Mouse (Mus musculus) lung, embryonic 16.5 days (tissue): ENCODE results near the gene E2f6. TPM values are rescaled to one million over a fixed set of nuclear protein-coding genes. Genes with fewer than 3 reads are reported as not detected.

Experiments
- ATAC-seq: fragments of 200-750 bp; cut with Nextera tagmentation; 2 replicates; pipeline ENCODE4 v1.8.0; 2017; ENCODE audit warnings: low read depth, mild to moderate bottlenecking, moderate library complexity
- H3K27ac ChIP-seq: fragments of 300-500 bp; sonication (generic); 2 replicates; pipeline ENCODE4 v1.5.1; 2014; ENCODE audit warnings: mild to moderate bottlenecking, control low read depth, low read length
- H3K27me3 ChIP-seq: fragments of 300-500 bp; sonication (generic); 2 replicates; pipeline ENCODE4 v1.6.1; 2014; ENCODE audit warnings: low read depth, low read length, mixed read lengths; ENCODE audit not compliant: control insufficient read depth, insufficient read depth
- H3K36me3 ChIP-seq: fragments of 300-500 bp; sonication (generic); 2 replicates; pipeline ENCODE4 v1.6.1; 2014; ENCODE audit warnings: low read length; ENCODE audit not compliant: control insufficient read depth, insufficient read depth
- H3K4me1 ChIP-seq: fragments of 300-500 bp; sonication (generic); replicated peaks from 2 replicates; pipeline ENCODE4 v1.6.1; 2014; ENCODE audit warnings: low read length, mixed read lengths; ENCODE audit not compliant: control insufficient read depth, insufficient read depth
- H3K4me2 ChIP-seq: fragments of 300-500 bp; sonication (generic); 2 replicates; pipeline ENCODE4 v1.6.1; 2014; ENCODE audit warnings: low read depth, low read length, control low read depth
- H3K4me3 ChIP-seq: fragments of 300-500 bp; sonication (generic); 2 replicates; pipeline ENCODE4 v1.5.1; 2014; ENCODE audit warnings: mild to moderate bottlenecking, low read length, control low read depth
- H3K9ac ChIP-seq: fragments of 300-500 bp; sonication (generic); 2 replicates; pipeline ENCODE4 v1.6.1; 2014; ENCODE audit warnings: low read length, control low read depth
- H3K9me3 ChIP-seq: fragments of 300-500 bp; sonication (generic); 2 replicates; pipeline ENCODE4 v1.6.1; 2016; ENCODE audit warnings: low read length; ENCODE audit not compliant: control insufficient read depth
- WGBS: fragments of 180-500 bp; shearing (Covaris S2); extraction: QIAGEN DNeasy Blood & Tissue Kit; methylation state at CpG from one replicate; pipeline ENCODE4 v1.1.7; 2014; 5-methylcytosine and 5-hydroxymethylcytosine counted together
- polyA plus RNA-seq: library from polyadenylated mRNA; unstranded; fragments of >200 nt; fragmentation: Nextera tagmentation; extraction: Ambion mirVana; gene quantifications from 2 replicates; pipeline ENCODE4 v1.2.1, GENCODE M21; 2015

The E2f6 gene
- polyA plus RNA-seq, 1 experiment from 2014 or later = 29.6 TPM

- Histone ChIP-seq H3K9ac (no peak overlapping the region), H3K27me3 (no peaks in the 10 kb centered on the region), H3K27ac (no peak overlapping the region), H3K36me3 (no peaks in the 10 kb centered on the region), H3K4me3 (no peak overlapping the region), H3K4me2 (no peak overlapping the region), H3K4me1 (peaks cover 17% of the 10 kb centered on the region), H3K9me3 (no peaks in the 10 kb centered on the region)
- 34% methylated on average over 2 of the region's 2 CpGs for WGBS
- no peak for ATAC-seq
Measured at GRCm38 (mm10) chr12:16849821-16850220, 39.1 kb downstream of the E2f6 start.

- ATAC-seq = no peak; the same call in 1 of the 2 replicates
- H3K4me3 ChIP-seq = no peak overlapping the region
- H3K36me3 ChIP-seq = no peaks in the 10 kb centered on the region
- 44% methylated on average over 16 of the region's 16 CpGs for WGBS
- peaks cover 14% of the 10 kb centered on the region for H3K4me1 ChIP-seq
- no peaks in the 10 kb centered on the region for H3K27me3 ChIP-seq
- H3K9ac ChIP-seq = no peak overlapping the region
- H3K4me2 ChIP-seq = no peak overlapping the region
- H3K9me3 ChIP-seq = no peaks in the 10 kb centered on the region
- no peak overlapping the region for H3K27ac ChIP-seq
Measured at GRCm38 (mm10) chr12:16850431-16851375, 39.9 kb downstream of the E2f6 start.

- Histone ChIP-seq H3K9ac (no peak overlapping the region), H3K27ac (no peak overlapping the region), H3K9me3 (no peaks in the 10 kb centered on the region), H3K27me3 (no peaks in the 10 kb centered on the region), H3K4me3 (no peak overlapping the region), H3K36me3 (no peaks in the 10 kb centered on the region), H3K4me1 (peaks cover 15% of the 10 kb centered on the region), H3K4me2 (peak overlapping the region; percentile 15; the same call in 1 of the 2 replicates)
- WGBS = 59% methylated on average over 11 of the region's 11 CpGs
- ATAC-seq = peak; percentile 63
Measured at GRCm38 (mm10) chr12:16853431-16854165, 42.8 kb downstream of the E2f6 start.

GRCm38 (mm10) chr12:16855632-16856305, 45.0 kb downstream of the E2f6 start:
- Histone ChIP-seq H3K27ac (no peak overlapping the region), H3K27me3 (no peaks in the 10 kb centered on the region), H3K9ac (no peak overlapping the region), H3K4me3 (no peak overlapping the region), H3K9me3 (no peaks in the 10 kb centered on the region), H3K36me3 (no peaks in the 10 kb centered on the region), H3K4me2 (no peak overlapping the region), H3K4me1 (peaks cover 12% of the 10 kb centered on the region)
- WGBS = 30% methylated on average over 6 of the region's 6 CpGs
- ATAC-seq = peak; percentile 73

GRCm38 (mm10) chr12:16856306-16856679, 45.5 kb downstream of the E2f6 start:
- 52% methylated on average over 2 of the region's 2 CpGs for WGBS

GRCm38 (mm10) chr12:16858081-16858480, 47.3 kb downstream of the E2f6 start:
- Histone ChIP-seq H3K4me2 (no peak overlapping the region), H3K9me3 (no peaks in the 10 kb centered on the region), H3K4me3 (no peak overlapping the region), H3K4me1 (peaks cover 8% of the 10 kb centered on the region; the same call in 1 of the 2 replicates), H3K36me3 (no peaks in the 10 kb centered on the region), H3K27me3 (no peaks in the 10 kb centered on the region), H3K27ac (no peak overlapping the region), H3K9ac (no peak overlapping the region)
- WGBS = 42% methylated on average over 4 of the region's 4 CpGs
- no peak for ATAC-seq

More at GRCm38 (mm10) chr12:16856306-16856679, 45.5 kb downstream of the E2f6 start:
- Histone ChIP-seq H3K4me3 (no peak overlapping the region), H3K27me3 (no peaks in the 10 kb centered on the region), H3K4me2 (no peak overlapping the region), H3K27ac (no peak overlapping the region), H3K36me3 (no peaks in the 10 kb centered on the region), H3K9me3 (no peaks in the 10 kb centered on the region), H3K4me1 (peaks cover 8% of the 10 kb centered on the region; the same call in 1 of the 2 replicates), H3K9ac (no peak overlapping the region)
- ATAC-seq = no peak

- Histone ChIP-seq H3K9ac (no peak overlapping the region), H3K36me3 (no peaks in the 10 kb centered on the region), H3K4me2 (no peak overlapping the region), H3K4me1 (0 out of 2 replicates have a peak, but pooled peaks cover 2% of the 10 kb centered on the region), H3K27ac (no peak overlapping the region), H3K9me3 (no peaks in the 10 kb centered on the region), H3K27me3 (no peaks in the 10 kb centered on the region), H3K4me3 (no peak overlapping the region)
- ATAC-seq = no peak
- 85% methylated on average over 2 of the region's 2 CpGs for WGBS
Measured at GRCm38 (mm10) chr12:16859781-16860180, 49.0 kb downstream of the E2f6 start.

GRCm38 (mm10) chr12:16860533-16860932, 49.8 kb downstream of the E2f6 start:
- Histone ChIP-seq H3K4me1 (0 out of 2 replicates have a peak, but pooled peaks cover 2% of the 10 kb centered on the region), H3K9me3 (no peaks in the 10 kb centered on the region), H3K9ac (no peak overlapping the region), H3K4me2 (no peak overlapping the region), H3K27me3 (no peaks in the 10 kb centered on the region), H3K36me3 (no peaks in the 10 kb centered on the region), H3K27ac (no peak overlapping the region), H3K4me3 (no peak overlapping the region)
- whole genome bisulfite sequencing = 73% methylated on average over 1 of the region's 1 CpGs
- ATAC-seq = no peak

- Histone ChIP-seq H3K27ac (no peak overlapping the region), H3K4me1 (no peaks in the 10 kb centered on the region), H3K36me3 (no peaks in the 10 kb centered on the region), H3K4me2 (no peak overlapping the region), H3K4me3 (no peak overlapping the region), H3K27me3 (no peaks in the 10 kb centered on the region), H3K9me3 (no peaks in the 10 kb centered on the region), H3K9ac (no peak overlapping the region)
- WGBS = 49% methylated on average over 3 of the region's 3 CpGs
- no peak for ATAC-seq
Measured at GRCm38 (mm10) chr12:16860961-16861360, 50.2 kb downstream of the E2f6 start.
